Comparison of ENCODE assay signal across 6 mouse cellular contexts in genomic region chr13:13446711-13447443, GRCm38 (mm10). TPM values are rescaled to one million over a fixed set of nuclear protein-coding genes. Genes with fewer than 3 reads are reported as not detected.
DNase-seq lines count a peak whose midpoint lies in the region; ATAC-seq lines count a peak whose summit lies in the region.
"Not testable (repeated sequence)": the region's sequence is repeated elsewhere in the genome, so short reads cannot be mapped to it uniquely, and the experiment has no call there.

No protein-coding gene starts in this region.

- H3K4me2 ChIP-seq in embryonic facial prominence, embryonic 13.5 days; heart, embryonic 12.5 days; kidney, embryonic 16.5 days (replicated peaks; ENCODE audit: low read depth, low read length): not testable (repeated sequence)

- not testable (repeated sequence) for H3K36me3 ChIP-seq in ES-E14 (ENCODE audit: control insufficient read depth, insufficient read depth, low read length, poor library complexity, severe bottlenecking); embryonic facial prominence, embryonic 13.5 days; heart, embryonic 12.5 days; kidney, embryonic 16.5 days (ENCODE audit: insufficient read depth, low read length); splenic B cell, adult 2 months (ENCODE audit: control insufficient read depth, insufficient read depth, low read length, poor library complexity, severe bottlenecking)

- not testable (repeated sequence) for H3K27me3 ChIP-seq in embryonic facial prominence, embryonic 13.5 days; heart, embryonic 12.5 days (replicated peaks); kidney, embryonic 16.5 days (ENCODE audit: insufficient read depth, low read length); splenic B cell, adult 2 months (ENCODE audit: control insufficient read depth, insufficient read depth, low read length, poor library complexity, severe bottlenecking)

- in situ Hi-C loops in ES-E14 (cut with MboI; ENCODE audit: low sequenced_read_pairs in 2 of 2, unreplicated experiment in 2 of 2) = not testable (repeated sequence)

- not testable (repeated sequence) for H3K4me3 ChIP-seq in ES-E14 (ENCODE audit: insufficient read depth in 1 of 2, low read depth in 1 of 2, low read length in 2 of 2, poor library complexity in 1 of 2, severe bottlenecking in 1 of 2); embryonic facial prominence, embryonic 13.5 days; heart, embryonic 12.5 days; kidney, embryonic 16.5 days (ENCODE audit: low read length)

- 53% methylated on average over 4 of the region's 4 CpGs for WGBS in embryonic facial prominence, embryonic 13.5 days
- 60% methylated on average over 4 of the region's 4 CpGs for WGBS in heart, embryonic 12.5 days
- WGBS in kidney, embryonic 16.5 days = 49% methylated on average over 4 of the region's 4 CpGs

- not testable (repeated sequence) for H3K9ac ChIP-seq in ES-E14 (ENCODE audit: insufficient read depth, low read depth, low read length, poor library complexity, severe bottlenecking); embryonic facial prominence, embryonic 13.5 days; heart, embryonic 12.5 days; kidney, embryonic 16.5 days (replicated peaks; ENCODE audit: low read length)

- ATAC-seq in embryonic facial prominence, embryonic 13.5 days (ENCODE audit: insufficient number of reproducible peaks, insufficient read depth, low FRiP score, low TSS enrichment, low read depth) = peak; percentile 73
- ATAC-seq in heart, embryonic 12.5 days (ENCODE audit: insufficient number of reproducible peaks, low FRiP score) = 0 out of 2 replicates have a peak, but pooled peaks have one; percentile 42
- ATAC-seq in kidney, embryonic 16.5 days (ENCODE audit: low FRiP score, low TSS enrichment) = peak; percentile 73; the same call in 1 of the 2 replicates
- ATAC-seq in monocyte, adult 5-6 weeks (replicated peaks; ENCODE audit: insufficient number of reproducible peaks, low FRiP score, low TSS enrichment, poor library complexity, severe bottlenecking) = peak; percentile 43; the same call in 1 of the 2 replicates

- DNase-seq in ES-E14 (ENCODE audit: low read depth, low spot score) = not testable (repeated sequence)
- peak; percentile 15 for DNase-seq in splenic B cell, adult 2 months (ENCODE audit: low read depth, low spot score)

- peak overlapping the region; percentile 88; the same call in 1 of the 2 replicates for H3K27ac ChIP-seq in ES-E14 (ENCODE audit: insufficient read depth, low read depth, low read length, poor library complexity, severe bottlenecking)
- not testable (repeated sequence) for H3K27ac ChIP-seq in embryonic facial prominence, embryonic 13.5 days; heart, embryonic 12.5 days (ENCODE audit: poor library complexity, severe bottlenecking); kidney, embryonic 16.5 days (ENCODE audit: low read length)

- H3K9me3 ChIP-seq in ES-E14 (ENCODE audit: control insufficient read depth, insufficient read depth, low read depth, low read length); embryonic facial prominence, embryonic 13.5 days; heart, embryonic 12.5 days (replicated peaks); kidney, embryonic 16.5 days (ENCODE audit: low read length): not testable (repeated sequence)

- not testable (repeated sequence) for H3K4me1 ChIP-seq in ES-E14 (ENCODE audit: control insufficient read depth in 2 of 2, insufficient read depth in 2 of 2, low read length in 2 of 2, poor library complexity in 1 of 2); embryonic facial prominence, embryonic 13.5 days; heart, embryonic 12.5 days (replicated peaks); kidney, embryonic 16.5 days (ENCODE audit: insufficient read depth, low read length)

RNA-seq across cellular contexts. Expression of gene Nid1, which starts 9.5 kb away (rescaled TPM):
- total RNA-seq in ES-E14 (2012; rRNA removed) = 143 and 152 TPM in 2 replicates
- 45.8 and 66.0 TPM in 2 replicates for polyA plus RNA-seq in embryonic facial prominence, embryonic 13.5 days (2015; fragmentation: Nextera tagmentation; extraction: Ambion mirVana)
- 91.7 and 102 TPM in 2 replicates for polyA plus RNA-seq in heart, embryonic 12.5 days (2016; fragmentation: Nextera tagmentation; extraction: Ambion mirVana)
- 130 and 135 TPM in 2 replicates for polyA plus RNA-seq in kidney, embryonic 16.5 days (2015; fragmentation: Nextera tagmentation; extraction: Ambion mirVana)
- total RNA-seq in monocyte, adult 5-6 weeks (2017) = 1.8 to 8.3 TPM (median 3.0 TPM) in 3 replicates

RNA-seq across cellular contexts. Expression of gene Gpr137b, which starts 53.1 kb away (rescaled TPM):
- total RNA-seq in ES-E14 (2012; rRNA removed) = 23.7 and 24.8 TPM in 2 replicates
- polyA plus RNA-seq in embryonic facial prominence, embryonic 13.5 days (2015; fragmentation: Nextera tagmentation; extraction: Ambion mirVana) = 10.6 and 11.4 TPM in 2 replicates
- 11.0 and 12.5 TPM in 2 replicates for polyA plus RNA-seq in heart, embryonic 12.5 days (2016; fragmentation: Nextera tagmentation; extraction: Ambion mirVana)
- polyA plus RNA-seq in kidney, embryonic 16.5 days (2015; fragmentation: Nextera tagmentation; extraction: Ambion mirVana) = 27.1 and 29.2 TPM in 2 replicates
- 54.3 to 120 TPM (median 68.3 TPM) in 3 replicates for total RNA-seq in monocyte, adult 5-6 weeks (2017)
